Mouse (Mus musculus) stomach, postnatal 0 days (tissue): ENCODE measurements around the gene Smarca2.

Experiments
- CTCF ChIP-seq: IDR thresholded peaks from 2 replicates; pipeline ENCODE4 v1.5.1; 2016; ENCODE audit warnings: antibody characterized with exemption, low read depth, mild to moderate bottlenecking, moderate library complexity
- EP300 ChIP-seq: optimal IDR thresholded peaks from 2 replicates; pipeline ENCODE3; 2016; ENCODE audit warnings: antibody characterized with exemption

DNA sequence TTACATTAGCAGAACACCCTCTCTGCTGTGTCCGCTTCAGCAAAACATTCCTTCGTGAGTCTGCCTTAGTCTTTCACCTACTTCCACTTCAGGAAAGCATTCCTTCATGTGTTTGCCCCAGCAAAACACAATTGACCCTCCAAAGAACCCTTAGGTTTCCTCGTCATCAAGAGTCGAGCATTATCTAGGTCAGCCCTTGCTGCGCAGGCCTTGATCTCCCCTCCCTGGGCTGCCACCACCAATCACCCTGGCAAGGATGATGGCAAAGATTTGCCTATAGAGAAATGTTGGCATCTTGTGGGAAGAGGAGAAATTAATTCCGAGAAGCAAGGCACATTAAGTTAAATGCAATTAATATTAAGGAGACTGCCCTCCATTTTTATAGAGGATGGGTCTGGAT is 163.1 kb downstream of the Smarca2 start:
- TF ChIP-seq CTCF: no peak
- TF ChIP-seq EP300: no peak
